Mouse (Mus musculus): Measurements from ENCODE around the gene Lcn5. TPM values are rescaled to one million over a fixed set of nuclear protein-coding genes. Genes with fewer than 3 reads are reported as not detected.
A peak's percentile ranks its signal among the peaks of the same experiment; 100 is the strongest.
"Not testable (repeated sequence)": the region's sequence is repeated elsewhere in the genome, so short reads cannot be mapped to it uniquely, and the experiment has no call there.

Lcn5 gene
- total RNA-seq, 2 experiments from 2014 or later = not detected

GRCm38 (mm10) chr2:25666516-25666915, 8.8 kb downstream of the Lcn5 start:
- no peak for ATAC-seq (replicated peaks; ENCODE audit: low FRiP score, poor library complexity, severe bottlenecking)

GRCm38 (mm10) chr2:25676486-25676885, 18.7 kb downstream of the Lcn5 start, which contains the start of gene Lcn6:
Gene Lcn6 (plus strand): TSS chr2:25676786.
- ATAC-seq (replicated peaks; ENCODE audit: low FRiP score, poor library complexity, severe bottlenecking) = no peak

- no peak for ATAC-seq (replicated peaks; ENCODE audit: low FRiP score, poor library complexity, severe bottlenecking)
Observed at GRCm38 (mm10) chr2:25679559-25679958, 21.8 kb downstream of the Lcn5 start.

- no peak for ATAC-seq (replicated peaks; ENCODE audit: low FRiP score, poor library complexity, severe bottlenecking)
Observed at GRCm38 (mm10) chr2:25682426-25682825, 24.7 kb downstream of the Lcn5 start, which contains the start of gene Lcn10. Gene Lcn10 (plus strand): TSS chr2:25682726.

- ATAC-seq (replicated peaks; ENCODE audit: low FRiP score, poor library complexity, severe bottlenecking) = no peak
Observed at GRCm38 (mm10) chr2:25686941-25687340, 29.2 kb downstream of the Lcn5 start.

- 0 out of 2 replicates have a peak, but pooled peaks have one; percentile 59 for ATAC-seq (replicated peaks; ENCODE audit: low FRiP score, poor library complexity, severe bottlenecking)
Observed at GRCm38 (mm10) chr2:25694605-25695004, 36.9 kb downstream of the Lcn5 start.

GRCm38 (mm10) chr2:25696951-25697350, 39.2 kb downstream of the Lcn5 start:
- no peak for ATAC-seq (replicated peaks; ENCODE audit: low FRiP score, poor library complexity, severe bottlenecking)

- no peak for ATAC-seq (replicated peaks; ENCODE audit: low FRiP score, poor library complexity, severe bottlenecking)
Observed at GRCm38 (mm10) chr2:25698696-25699095, 40.9 kb downstream of the Lcn5 start.

GRCm38 (mm10) chr2:25699743-25700142, 42.0 kb downstream of the Lcn5 start, which contains the start of gene Obp2a:
Gene Obp2a (plus strand): TSS chr2:25700043.
- not testable (repeated sequence) for ATAC-seq (replicated peaks; ENCODE audit: low FRiP score, poor library complexity, severe bottlenecking)

- no peak for ATAC-seq (replicated peaks; ENCODE audit: low FRiP score, poor library complexity, severe bottlenecking)
Observed at GRCm38 (mm10) chr2:25701001-25701400, 43.2 kb downstream of the Lcn5 start.

- no peak for ATAC-seq (replicated peaks; ENCODE audit: low FRiP score, poor library complexity, severe bottlenecking)
Observed at GRCm38 (mm10) chr2:25703706-25704105, 46.0 kb downstream of the Lcn5 start.

- no peak for ATAC-seq (replicated peaks; ENCODE audit: low FRiP score, poor library complexity, severe bottlenecking)
Observed at GRCm38 (mm10) chr2:25706643-25707481, 49.1 kb downstream of the Lcn5 start, which contains the start of gene Bmyc. Gene Bmyc (plus strand): TSS chr2:25706739.

GRCm38 (mm10) chr2:25708121-25708520, 50.4 kb downstream of the Lcn5 start:
- ATAC-seq (replicated peaks; ENCODE audit: low FRiP score, poor library complexity, severe bottlenecking) = no peak

GRCm38 (mm10) chr2:25709056-25709455, 51.3 kb downstream of the Lcn5 start:
- not testable (repeated sequence) for ATAC-seq (replicated peaks; ENCODE audit: low FRiP score, poor library complexity, severe bottlenecking)

GRCm38 (mm10) chr2:25709791-25710190, 52.0 kb downstream of the Lcn5 start:
- ATAC-seq (replicated peaks; ENCODE audit: low FRiP score, poor library complexity, severe bottlenecking) = not testable (repeated sequence)

Other genes starting within 250 kb of the Lcn5 start
- 4.3 TPM in 1 of 2 replicates, not detected in the other for gene Fut7, start 234.7 kb upstream of the Lcn5 start, total RNA-seq (2015; ENCODE audit: low replicate concordance)
- 0.77 TPM in 1 of 2 replicates, not detected in the other for gene Fut7, start 234.7 kb upstream of the Lcn5 start, total RNA-seq (2017; ENCODE audit: low replicate concordance)
- gene Abca2, start 229.2 kb upstream of the Lcn5 start, total RNA-seq (2015; ENCODE audit: low replicate concordance) = 5.0 and 5.8 TPM in 2 replicates
- 1.3 and 2.4 TPM in 2 replicates for gene Abca2, start 229.2 kb upstream of the Lcn5 start, total RNA-seq (2017; ENCODE audit: low replicate concordance)
- gene Clic3, start 201.1 kb upstream of the Lcn5 start, total RNA-seq (2015; ENCODE audit: low replicate concordance) = not detected in 2 replicates
- not detected in 2 replicates for gene Clic3, start 201.1 kb upstream of the Lcn5 start, total RNA-seq (2017; ENCODE audit: low replicate concordance)
- 17.6 and 24.5 TPM in 2 replicates for gene Paxx, start 196.9 kb upstream of the Lcn5 start, total RNA-seq (2015; ENCODE audit: low replicate concordance)
- 5.3 TPM in 1 of 2 replicates, not detected in the other for gene Paxx, start 196.9 kb upstream of the Lcn5 start, total RNA-seq (2017; ENCODE audit: low replicate concordance)
- gene Ptgds, start 187.9 kb upstream of the Lcn5 start, total RNA-seq (2015; ENCODE audit: low replicate concordance) = not detected in 2 replicates
- gene Ptgds, start 187.9 kb upstream of the Lcn5 start, total RNA-seq (2017; ENCODE audit: low replicate concordance) = not detected in 2 replicates
- not detected in 2 replicates for gene Lcn12, start 164.0 kb upstream of the Lcn5 start, total RNA-seq (2015; ENCODE audit: low replicate concordance)
- not detected in 2 replicates for gene Lcn12, start 164.0 kb upstream of the Lcn5 start, total RNA-seq (2017; ENCODE audit: low replicate concordance)
- 10.1 and 13.0 TPM in 2 replicates for gene Fbxw5, start 157.2 kb upstream of the Lcn5 start, total RNA-seq (2015; ENCODE audit: low replicate concordance)
- 3.6 and 20.9 TPM in 2 replicates for gene Fbxw5, start 157.2 kb upstream of the Lcn5 start, total RNA-seq (2017; ENCODE audit: low replicate concordance)
- gene C8g, start 156.2 kb upstream of the Lcn5 start, total RNA-seq (2015; ENCODE audit: low replicate concordance) = not detected in 2 replicates
- 0.64 TPM in 1 of 2 replicates, not detected in the other for gene C8g, start 156.2 kb upstream of the Lcn5 start, total RNA-seq (2017; ENCODE audit: low replicate concordance)
- 6.8 and 10.5 TPM in 2 replicates for gene Traf2, start 111.0 kb upstream of the Lcn5 start, total RNA-seq (2015; ENCODE audit: low replicate concordance)
- gene Traf2, start 111.0 kb upstream of the Lcn5 start, total RNA-seq (2017; ENCODE audit: low replicate concordance) = 5.0 and 17.6 TPM in 2 replicates
- gene Edf1, start 100.1 kb upstream of the Lcn5 start, total RNA-seq (2015; ENCODE audit: low replicate concordance) = 70.3 and 72.1 TPM in 2 replicates
- gene Edf1, start 100.1 kb upstream of the Lcn5 start, total RNA-seq (2017; ENCODE audit: low replicate concordance) = 58.1 and 65.0 TPM in 2 replicates
- gene Mamdc4, start 83.1 kb upstream of the Lcn5 start, total RNA-seq (2015; ENCODE audit: low replicate concordance) = 0.72 TPM in 1 of 2 replicates, not detected in the other
- 2.6 TPM in 1 of 2 replicates, not detected in the other for gene Mamdc4, start 83.1 kb upstream of the Lcn5 start, total RNA-seq (2017; ENCODE audit: low replicate concordance)
- 3.6 TPM in 1 of 2 replicates, not detected in the other for gene Phpt1, start 82.7 kb upstream of the Lcn5 start, total RNA-seq (2015; ENCODE audit: low replicate concordance)
- 1.1 TPM in 1 of 2 replicates, not detected in the other for gene Phpt1, start 82.7 kb upstream of the Lcn5 start, total RNA-seq (2017; ENCODE audit: low replicate concordance)
- 0.36 TPM in 1 of 2 replicates, not detected in the other for gene Ajm1, start 76.2 kb upstream of the Lcn5 start, total RNA-seq (2015; ENCODE audit: low replicate concordance)
- gene Ajm1, start 76.2 kb upstream of the Lcn5 start, total RNA-seq (2017; ENCODE audit: low replicate concordance) = not detected in 2 replicates
- 6.5 and 23.1 TPM in 2 replicates for gene Rabl6, start 49.4 kb upstream of the Lcn5 start, total RNA-seq (2015; ENCODE audit: low replicate concordance)
- 9.3 and 20.5 TPM in 2 replicates for gene Rabl6, start 49.4 kb upstream of the Lcn5 start, total RNA-seq (2017; ENCODE audit: low replicate concordance)
- not detected in 2 replicates for gene Ccdc183, start 40.3 kb upstream of the Lcn5 start, total RNA-seq (2015; ENCODE audit: low replicate concordance)
- gene Ccdc183, start 40.3 kb upstream of the Lcn5 start, total RNA-seq (2017; ENCODE audit: low replicate concordance) = not detected in 2 replicates
- gene Tmem141, start 35.9 kb upstream of the Lcn5 start, total RNA-seq (2015; ENCODE audit: low replicate concordance) = 26.3 TPM in 1 of 2 replicates, not detected in the other
- 5.5 TPM in 1 of 2 replicates, not detected in the other for gene Tmem141, start 35.9 kb upstream of the Lcn5 start, total RNA-seq (2017; ENCODE audit: low replicate concordance)
- 85.1 and 103 TPM in 2 replicates for gene Fcna, start 29.9 kb upstream of the Lcn5 start, total RNA-seq (2015; ENCODE audit: low replicate concordance)
- gene Fcna, start 29.9 kb upstream of the Lcn5 start, total RNA-seq (2017; ENCODE audit: low replicate concordance) = 28.7 and 55.7 TPM in 2 replicates
- gene Lcn8, start 4.8 kb upstream of the Lcn5 start, total RNA-seq (2015; ENCODE audit: low replicate concordance) = not detected in 2 replicates
- not detected in 2 replicates for gene Lcn8, start 4.8 kb upstream of the Lcn5 start, total RNA-seq (2017; ENCODE audit: low replicate concordance)
- not detected in 2 replicates for gene Lcn6, start 18.8 kb downstream of the Lcn5 start, total RNA-seq (2015; ENCODE audit: low replicate concordance)
- gene Lcn6, start 18.8 kb downstream of the Lcn5 start, total RNA-seq (2017; ENCODE audit: low replicate concordance) = not detected in 2 replicates
- gene Lcn10, start 24.8 kb downstream of the Lcn5 start, total RNA-seq (2015; ENCODE audit: low replicate concordance) = not detected in 2 replicates
- not detected in 2 replicates for gene Lcn10, start 24.8 kb downstream of the Lcn5 start, total RNA-seq (2017; ENCODE audit: low replicate concordance)
- not detected in 2 replicates for gene Obp2a, start 42.1 kb downstream of the Lcn5 start, total RNA-seq (2015; ENCODE audit: low replicate concordance)
- not detected in 2 replicates for gene Obp2a, start 42.1 kb downstream of the Lcn5 start, total RNA-seq (2017; ENCODE audit: low replicate concordance)
- gene Bmyc, start 48.8 kb downstream of the Lcn5 start, total RNA-seq (2015; ENCODE audit: low replicate concordance) = 2.5 and 3.2 TPM in 2 replicates
- not detected in 2 replicates for gene Bmyc, start 48.8 kb downstream of the Lcn5 start, total RNA-seq (2017; ENCODE audit: low replicate concordance)
- not detected in 2 replicates for gene Obp2b, start 79.1 kb downstream of the Lcn5 start, total RNA-seq (2015; ENCODE audit: low replicate concordance)
- not detected in 2 replicates for gene Obp2b, start 79.1 kb downstream of the Lcn5 start, total RNA-seq (2017; ENCODE audit: low replicate concordance)
- gene Lcn3, start 107.6 kb downstream of the Lcn5 start, total RNA-seq (2015; ENCODE audit: low replicate concordance) = not detected in 2 replicates
- not detected in 2 replicates for gene Lcn3, start 107.6 kb downstream of the Lcn5 start, total RNA-seq (2017; ENCODE audit: low replicate concordance)
- gene Lcn11, start 119.1 kb downstream of the Lcn5 start, total RNA-seq (2015; ENCODE audit: low replicate concordance) = not detected in 2 replicates
- not detected in 2 replicates for gene Lcn11, start 119.1 kb downstream of the Lcn5 start, total RNA-seq (2017; ENCODE audit: low replicate concordance)
- not detected in 2 replicates for gene Gm13539, start 124.3 kb downstream of the Lcn5 start, total RNA-seq (2015; ENCODE audit: low replicate concordance)
- not detected in 2 replicates for gene Gm13539, start 124.3 kb downstream of the Lcn5 start, total RNA-seq (2017; ENCODE audit: low replicate concordance)
- gene Glt6d1, start 157.9 kb downstream of the Lcn5 start, total RNA-seq (2015; ENCODE audit: low replicate concordance) = not detected in 2 replicates
- not detected in 2 replicates for gene Glt6d1, start 157.9 kb downstream of the Lcn5 start, total RNA-seq (2017; ENCODE audit: low replicate concordance)
- not detected in 2 replicates for gene Lcn9, start 165.2 kb downstream of the Lcn5 start, total RNA-seq (2015; ENCODE audit: low replicate concordance)
- not detected in 2 replicates for gene Lcn9, start 165.2 kb downstream of the Lcn5 start, total RNA-seq (2017; ENCODE audit: low replicate concordance)
- gene Sohlh1, start 189.3 kb downstream of the Lcn5 start, total RNA-seq (2015; ENCODE audit: low replicate concordance) = not detected in 2 replicates
- not detected in 2 replicates for gene Sohlh1, start 189.3 kb downstream of the Lcn5 start, total RNA-seq (2017; ENCODE audit: low replicate concordance)
- gene Kcnt1, start 205.8 kb downstream of the Lcn5 start, total RNA-seq (2015; ENCODE audit: low replicate concordance) = not detected in 2 replicates
- gene Kcnt1, start 205.8 kb downstream of the Lcn5 start, total RNA-seq (2017; ENCODE audit: low replicate concordance) = not detected in 2 replicates